Mouse (Mus musculus): Measurements from ENCODE around the gene Slc7a7. TPM values are rescaled to one million over a fixed set of nuclear protein-coding genes. Genes with fewer than 3 reads are reported as not detected.
A peak's percentile ranks its signal among the peaks of the same experiment; 100 is the strongest.

Slc7a7 gene
- polyA plus RNA-seq, 1 experiment: 19.5 TPM

DNA sequence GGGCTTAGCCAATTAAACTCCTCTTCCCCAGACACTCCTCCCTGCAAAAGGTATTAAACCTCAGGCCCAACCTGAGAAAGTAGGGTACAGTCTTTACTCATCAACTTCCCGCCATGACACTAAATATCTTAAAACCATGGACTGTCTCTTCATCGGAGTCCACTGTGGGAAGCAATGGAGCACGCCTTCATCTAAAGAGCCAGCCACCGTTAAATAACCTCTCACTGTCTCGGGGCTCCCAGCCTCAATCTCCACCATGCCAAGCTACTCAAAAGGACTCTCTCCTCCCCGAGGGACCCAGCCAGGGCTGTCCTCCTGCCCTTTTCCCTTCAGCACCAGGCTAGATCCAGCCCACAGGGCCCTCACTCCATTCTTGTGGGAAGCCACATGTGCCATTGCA lies 47.0 kb downstream of the Slc7a7 start:
- Histone ChIP-seq H3K4me3 (ENCODE audit: control insufficient read depth, low read depth, low read length) (no peak overlapping the region), H3K4me1 (ENCODE audit: control insufficient read depth, insufficient read depth, low read length) (no peaks in the 10 kb centered on the region), H3K27me3 (ENCODE audit: control insufficient read depth, insufficient read depth, low read length) (no peaks in the 10 kb centered on the region), H3K27ac (ENCODE audit: control insufficient read depth, insufficient read depth, low read depth, low read length) (no peak overlapping the region), H3K36me3 (ENCODE audit: control insufficient read depth, insufficient read depth, low read length) (no peaks in the 10 kb centered on the region)
- TF ChIP-seq CTCF (IDR thresholded peaks at IDR 0.05; ENCODE audit: control insufficient read depth, insufficient read depth, insufficient replicate concordance, low read depth, low read length): no peak
- no peak for TF ChIP-seq POLR2A (IDR thresholded peaks at IDR 0.05; ENCODE audit: control insufficient read depth, low read depth, low read length)

- TF ChIP-seq POLR2A (IDR thresholded peaks at IDR 0.05; ENCODE audit: control insufficient read depth, low read depth, low read length) (no peak), CTCF (IDR thresholded peaks at IDR 0.05; ENCODE audit: control insufficient read depth, insufficient read depth, insufficient replicate concordance, low read depth, low read length) (no peak)
- H3K36me3 ChIP-seq (ENCODE audit: control insufficient read depth, insufficient read depth, low read length): no peaks in the 10 kb centered on the region
These were observed 48.2 kb downstream of the Slc7a7 start for GRCm38 (mm10) chr14:54369372-54369771.

GRCm38 (mm10) chr14:54367429-54368060 lies 50.0 kb downstream of the Slc7a7 start:
- Histone ChIP-seq H3K27ac (ENCODE audit: control insufficient read depth, insufficient read depth, low read depth, low read length) (no peak overlapping the region), H3K4me1 (ENCODE audit: control insufficient read depth, insufficient read depth, low read length) (no peaks in the 10 kb centered on the region), H3K4me3 (ENCODE audit: control insufficient read depth, low read depth, low read length) (no peak overlapping the region), H3K27me3 (ENCODE audit: control insufficient read depth, insufficient read depth, low read length) (no peaks in the 10 kb centered on the region), H3K36me3 (ENCODE audit: control insufficient read depth, insufficient read depth, low read length) (no peaks in the 10 kb centered on the region)
- TF ChIP-seq POLR2A (IDR thresholded peaks at IDR 0.05; ENCODE audit: control insufficient read depth, low read depth, low read length) (0 out of 2 replicates have a peak, but pooled peaks have one; percentile 13), CTCF (IDR thresholded peaks at IDR 0.05; ENCODE audit: control insufficient read depth, insufficient read depth, insufficient replicate concordance, low read depth, low read length) (no peak)

More at GRCm38 (mm10) chr14:54369372-54369771, 48.2 kb downstream of the Slc7a7 start:
- H3K4me1 ChIP-seq (ENCODE audit: control insufficient read depth, insufficient read depth, low read length): no peaks in the 10 kb centered on the region
- no peak overlapping the region for H3K4me3 ChIP-seq (ENCODE audit: control insufficient read depth, low read depth, low read length)
- H3K27ac ChIP-seq (ENCODE audit: control insufficient read depth, insufficient read depth, low read depth, low read length): no peak overlapping the region
- H3K27me3 ChIP-seq (ENCODE audit: control insufficient read depth, insufficient read depth, low read length): no peaks in the 10 kb centered on the region

DNA sequence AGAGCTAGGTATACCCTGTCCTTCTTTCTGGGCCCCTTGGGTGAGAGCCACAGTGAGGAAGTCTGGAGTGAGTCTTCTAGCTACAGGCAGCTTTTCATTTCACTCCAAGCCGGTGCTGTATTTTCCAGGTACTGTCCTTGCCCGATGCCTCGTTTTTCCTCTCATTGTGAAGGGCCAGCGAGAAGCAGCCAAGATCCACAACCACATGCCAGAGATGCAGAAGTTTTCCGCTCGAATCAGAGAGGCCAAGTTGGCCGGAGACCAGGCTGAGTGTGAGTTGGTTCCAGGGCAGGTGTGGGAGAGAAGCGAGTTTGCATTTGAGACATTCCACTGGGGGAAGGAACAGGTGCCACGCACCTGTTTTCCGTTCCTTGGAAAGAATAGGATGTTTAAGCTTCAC lies 51.0 kb downstream of the Slc7a7 start:
- TF ChIP-seq CTCF (IDR thresholded peaks at IDR 0.05; ENCODE audit: control insufficient read depth, insufficient read depth, insufficient replicate concordance, low read depth, low read length) (no peak), POLR2A (IDR thresholded peaks at IDR 0.05; ENCODE audit: control insufficient read depth, low read depth, low read length) (no peak)

DNA sequence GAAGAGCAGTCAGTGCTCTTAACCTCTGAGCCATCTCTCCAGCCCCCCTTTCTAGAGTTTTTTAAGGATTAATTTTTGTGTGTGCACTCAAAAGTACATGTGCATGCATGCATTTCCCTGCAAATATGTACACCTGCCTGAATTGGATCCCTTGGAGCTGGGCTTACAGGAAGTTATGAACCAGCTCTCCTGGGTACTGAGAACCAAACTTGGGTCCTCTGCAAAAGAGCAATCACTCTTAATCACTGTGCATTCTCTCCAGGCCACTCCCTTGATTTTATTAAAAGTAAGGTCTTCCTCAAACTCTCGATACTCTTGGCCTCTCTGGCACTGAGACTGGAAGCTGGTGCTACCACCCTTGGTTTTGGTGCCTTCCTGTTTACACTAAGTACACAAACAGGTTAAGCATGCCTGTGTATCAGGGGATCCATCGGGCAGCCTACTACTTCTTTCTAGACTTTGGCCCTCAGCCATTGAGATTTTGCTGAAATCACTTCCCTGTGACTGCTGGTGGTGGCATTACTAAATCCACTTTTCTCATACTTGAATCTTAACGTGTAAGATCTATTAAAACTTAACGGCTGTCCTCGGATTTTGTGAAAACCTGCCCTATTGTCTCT lies 52.4 kb downstream of the Slc7a7 start:
- Histone ChIP-seq H3K36me3 (ENCODE audit: control insufficient read depth, insufficient read depth, low read length) (no peaks in the 10 kb centered on the region), H3K27ac (ENCODE audit: control insufficient read depth, insufficient read depth, low read depth, low read length) (no peak overlapping the region), H3K4me3 (ENCODE audit: control insufficient read depth, low read depth, low read length) (no peak overlapping the region), H3K4me1 (ENCODE audit: control insufficient read depth, insufficient read depth, low read length) (no peaks in the 10 kb centered on the region), H3K27me3 (ENCODE audit: control insufficient read depth, insufficient read depth, low read length) (no peaks in the 10 kb centered on the region)
- TF ChIP-seq CTCF (IDR thresholded peaks at IDR 0.05; ENCODE audit: control insufficient read depth, insufficient read depth, insufficient replicate concordance, low read depth, low read length): no peak
- TF ChIP-seq POLR2A (IDR thresholded peaks at IDR 0.05; ENCODE audit: control insufficient read depth, low read depth, low read length): no peak

More for the DNA sequence above, 51.0 kb downstream of the Slc7a7 start:
- H3K36me3 ChIP-seq (ENCODE audit: control insufficient read depth, insufficient read depth, low read length): no peaks in the 10 kb centered on the region
- H3K4me1 ChIP-seq (ENCODE audit: control insufficient read depth, insufficient read depth, low read length): no peaks in the 10 kb centered on the region
- no peak overlapping the region for H3K4me3 ChIP-seq (ENCODE audit: control insufficient read depth, low read depth, low read length)
- H3K27me3 ChIP-seq (ENCODE audit: control insufficient read depth, insufficient read depth, low read length): no peaks in the 10 kb centered on the region
- no peak overlapping the region for H3K27ac ChIP-seq (ENCODE audit: control insufficient read depth, insufficient read depth, low read depth, low read length)

DNA sequence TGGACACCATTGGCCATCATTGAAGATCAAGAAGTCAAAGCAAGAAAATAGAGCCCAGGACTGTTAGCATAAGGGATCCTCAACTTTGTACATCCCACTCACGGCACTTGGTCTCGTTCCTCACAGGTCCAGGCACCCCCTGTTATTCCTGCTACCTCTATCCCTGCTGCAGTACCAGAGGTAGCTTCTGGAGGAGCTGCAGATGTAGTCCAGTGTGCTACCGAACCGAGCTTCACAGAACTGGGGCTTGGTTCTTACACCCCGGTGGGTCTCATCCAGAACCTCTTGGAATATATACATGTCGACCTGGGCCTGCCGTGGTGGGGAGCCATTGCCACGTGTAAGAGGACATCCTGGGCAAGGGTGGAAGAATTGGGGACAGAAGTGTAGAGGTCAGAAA lies 54.4 kb downstream of the Slc7a7 start:
- no peak overlapping the region for H3K4me3 ChIP-seq (ENCODE audit: control insufficient read depth, low read depth, low read length)
- H3K4me1 ChIP-seq (ENCODE audit: control insufficient read depth, insufficient read depth, low read length): no peaks in the 10 kb centered on the region
- TF ChIP-seq POLR2A (IDR thresholded peaks at IDR 0.05; ENCODE audit: control insufficient read depth, low read depth, low read length) (no peak), CTCF (IDR thresholded peaks at IDR 0.05; ENCODE audit: control insufficient read depth, insufficient read depth, insufficient replicate concordance, low read depth, low read length) (no peak)
- no peak overlapping the region for H3K27ac ChIP-seq (ENCODE audit: control insufficient read depth, insufficient read depth, low read depth, low read length)
- no peaks in the 10 kb centered on the region for H3K27me3 ChIP-seq (ENCODE audit: control insufficient read depth, insufficient read depth, low read length)
- H3K36me3 ChIP-seq (ENCODE audit: control insufficient read depth, insufficient read depth, low read length): no peaks in the 10 kb centered on the region

DNA sequence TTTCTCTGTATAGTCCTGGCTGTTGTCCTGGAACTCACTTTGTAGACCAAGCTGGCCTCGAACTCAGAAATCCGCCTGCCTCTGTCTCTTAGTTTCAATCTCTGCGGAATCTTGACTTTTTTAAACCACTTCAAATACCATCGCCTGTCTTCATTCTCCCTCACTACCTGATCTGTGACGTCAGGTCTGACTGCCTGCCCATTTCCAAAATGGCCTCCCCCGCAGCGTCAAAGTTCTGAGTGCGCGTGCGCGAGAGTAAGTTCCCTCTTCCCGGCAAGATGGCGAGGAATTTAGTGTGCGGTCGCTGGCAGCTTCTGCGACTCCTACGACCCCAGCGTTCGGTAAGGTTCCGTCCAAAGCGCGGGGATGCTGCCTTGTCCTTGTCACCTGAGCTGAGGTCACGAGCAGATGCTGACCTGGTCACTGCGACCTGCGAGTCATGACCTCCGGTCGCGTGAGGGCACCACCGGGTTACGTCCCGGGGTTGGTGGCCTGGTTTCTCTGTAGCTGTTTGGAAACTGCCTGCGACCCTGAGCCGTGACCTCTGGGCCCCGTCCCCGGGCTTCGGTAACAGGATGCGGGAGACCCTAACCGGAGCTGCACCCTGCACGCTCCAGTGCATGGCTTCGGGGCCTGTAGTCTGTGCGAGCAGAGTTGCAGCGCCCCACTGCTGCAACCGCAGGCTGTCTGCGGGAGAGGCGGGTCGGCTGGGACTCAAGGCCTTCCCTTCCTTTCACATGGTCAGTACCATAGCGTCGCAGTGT lies 56.8 kb downstream of the Slc7a7 start, which contains the start of gene Oxa1l:
Oxa1l (plus strand) TSS at position 258 of the 764 bp plus-strand sequence.
- peak within 1 kb of the TSS; percentile 91 for H3K27ac ChIP-seq (ENCODE audit: control insufficient read depth, insufficient read depth, low read depth, low read length)
- H3K27me3 ChIP-seq (ENCODE audit: control insufficient read depth, insufficient read depth, low read length): no peaks in the 10 kb centered on the region
- no peaks in the 10 kb centered on the region for H3K36me3 ChIP-seq (ENCODE audit: control insufficient read depth, insufficient read depth, low read length)
- H3K4me3 ChIP-seq (ENCODE audit: control insufficient read depth, low read depth, low read length): peak within 1 kb of the TSS; percentile 94
- TF ChIP-seq POLR2A (IDR thresholded peaks at IDR 0.05; ENCODE audit: control insufficient read depth, low read depth, low read length) (peak; percentile 88), CTCF (IDR thresholded peaks at IDR 0.05; ENCODE audit: control insufficient read depth, insufficient read depth, insufficient replicate concordance, low read depth, low read length) (no peak)
- H3K4me1 ChIP-seq (ENCODE audit: control insufficient read depth, insufficient read depth, low read length): no peaks in the 10 kb centered on the region

All from testis, adult 2 months (tissue).